Mouse (Mus musculus): Measurements from ENCODE around the gene Apoa4. TPM values are rescaled to one million over a fixed set of nuclear protein-coding genes. Genes with fewer than 3 reads are reported as not detected.

Gene Apoa4
- polyA plus RNA-seq (2017; shearing (Covaris generic)), result not detected

DNA sequence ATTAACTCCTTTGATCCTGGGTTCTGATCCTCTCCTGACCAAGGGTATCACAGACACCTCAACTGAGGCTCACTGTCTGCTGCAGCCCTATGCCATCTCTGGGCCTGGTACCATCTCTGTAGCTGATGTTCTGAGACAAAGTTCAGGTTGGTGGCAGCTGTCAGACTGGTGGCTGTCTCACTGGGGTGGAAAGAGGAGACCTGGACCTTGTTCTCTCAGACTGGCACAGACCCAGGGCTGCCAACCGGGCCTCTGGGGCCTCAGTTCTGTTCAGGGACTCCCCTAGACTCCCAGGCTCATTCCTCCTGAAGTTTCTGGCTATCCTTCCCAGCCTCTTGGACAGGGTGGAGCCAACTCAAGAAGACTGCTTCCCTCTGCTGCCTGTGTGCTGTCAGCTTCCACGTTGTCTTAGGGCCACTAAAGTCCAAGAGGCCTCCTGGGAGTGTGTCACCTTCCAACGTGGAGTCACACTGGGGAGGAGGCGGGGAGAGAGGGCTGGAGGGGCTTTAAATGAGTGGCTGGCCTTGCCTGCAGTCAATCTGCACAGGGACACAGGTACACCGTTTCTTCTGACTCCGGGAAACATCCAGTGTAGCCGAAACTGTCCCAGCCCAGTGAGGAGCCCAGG is at the start of gene Apoa4:
Apoa4 (plus strand) TSS at position 171 of the 628 bp plus-strand sequence.

DNA sequence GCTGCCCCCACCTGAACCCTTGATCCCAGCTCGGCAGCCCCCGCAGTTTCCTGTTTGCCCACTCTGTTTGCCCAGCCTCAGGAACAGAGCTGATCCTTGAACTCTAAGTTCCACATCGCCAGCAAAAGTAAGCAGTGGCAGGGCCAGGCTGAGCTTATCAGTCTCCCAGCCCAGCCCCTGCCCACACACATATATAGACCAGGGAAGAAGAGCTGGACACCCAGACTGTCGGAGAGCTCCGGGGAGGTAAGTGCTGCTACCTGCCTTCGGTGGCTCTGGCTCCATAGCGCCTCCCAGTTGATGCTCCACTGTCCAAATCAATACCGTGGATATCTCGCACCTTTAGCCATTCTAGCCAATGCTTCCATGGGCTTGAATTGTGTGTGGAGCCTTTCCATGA is 12.0 kb upstream of the Apoa4 start, which contains the start of gene Apoa1:
Apoa1 (plus strand) TSS at position 90 of the 400 bp plus-strand sequence.

DNA sequence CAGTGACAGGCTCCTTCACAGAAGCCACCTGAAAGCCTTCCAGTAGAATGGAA is 5.1 kb upstream of the Apoa4 start, which contains the start of gene Apoc3:
Apoc3 (minus strand) TSS at position 41 of the 53 bp plus-strand sequence.

DNA sequence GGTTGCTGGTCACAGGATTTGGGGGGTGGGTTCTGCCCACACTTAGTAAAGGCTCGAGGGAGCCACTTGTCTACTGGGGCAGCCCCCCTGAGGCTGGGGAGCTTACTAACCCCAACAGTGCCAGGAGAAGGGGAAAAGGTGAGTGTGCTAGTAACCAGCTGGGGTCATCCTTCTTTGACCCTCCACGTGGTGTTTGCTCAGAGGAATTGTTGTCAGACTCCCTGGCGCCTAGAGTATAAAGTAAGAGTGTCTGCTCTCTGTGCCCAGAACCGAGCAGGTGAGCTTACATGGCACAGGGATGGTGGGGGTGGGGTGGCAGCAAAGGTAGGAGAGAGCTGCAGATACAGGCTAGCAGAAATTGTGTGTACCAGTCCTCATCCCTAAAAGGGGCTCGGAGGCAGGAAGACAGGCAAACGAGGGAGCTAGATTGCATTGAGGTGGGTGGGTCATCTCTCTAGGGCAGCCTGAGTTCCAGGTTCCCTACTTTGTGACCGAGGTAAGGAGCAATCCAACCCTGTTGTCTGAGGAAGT is 27.9 kb downstream of the Apoa4 start, which contains the start of gene Apoa5:
Apoa5 (plus strand) TSS at position 291 of the 531 bp plus-strand sequence.

DNA sequence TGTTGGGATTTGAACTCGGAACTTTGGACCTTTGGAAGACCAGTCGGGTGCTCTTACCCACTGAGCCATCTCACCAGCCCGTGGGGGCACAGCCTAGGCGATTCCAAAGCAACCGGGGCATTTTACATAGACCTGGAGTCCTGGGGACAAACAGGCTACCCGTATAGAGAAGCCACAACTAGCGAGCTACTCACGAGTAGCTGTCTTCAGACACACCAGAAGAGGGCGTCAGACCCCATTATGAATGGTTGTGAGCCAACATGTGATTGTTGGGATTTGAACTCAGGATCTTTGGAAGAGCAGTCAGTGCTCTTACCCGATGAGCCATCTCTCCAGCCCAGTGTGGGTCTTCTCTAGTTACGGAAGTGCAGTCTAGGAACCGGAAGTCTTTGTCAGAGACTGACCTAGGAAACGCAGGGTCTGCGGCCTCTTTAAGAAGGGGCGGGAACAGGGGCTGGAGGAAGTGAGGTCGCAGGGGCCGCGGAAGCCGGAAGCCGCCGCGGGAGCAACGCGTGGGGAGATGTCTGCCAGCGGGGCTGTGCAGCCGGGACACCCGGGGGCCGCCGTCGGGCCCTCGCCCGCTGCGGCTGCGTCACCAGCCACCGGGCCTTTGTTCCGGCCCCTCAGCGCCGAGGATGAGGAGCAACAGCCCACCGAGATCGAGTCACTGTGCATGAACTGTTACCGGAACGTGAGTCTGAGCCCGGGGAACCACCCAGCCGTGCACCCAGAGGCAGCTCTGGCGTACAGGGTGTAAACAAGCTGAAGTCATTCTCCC is 32.4 kb downstream of the Apoa4 start, which contains the start of gene Zpr1:
Zpr1 (plus strand) TSS at position 388 of the 778 bp plus-strand sequence.

DNA sequence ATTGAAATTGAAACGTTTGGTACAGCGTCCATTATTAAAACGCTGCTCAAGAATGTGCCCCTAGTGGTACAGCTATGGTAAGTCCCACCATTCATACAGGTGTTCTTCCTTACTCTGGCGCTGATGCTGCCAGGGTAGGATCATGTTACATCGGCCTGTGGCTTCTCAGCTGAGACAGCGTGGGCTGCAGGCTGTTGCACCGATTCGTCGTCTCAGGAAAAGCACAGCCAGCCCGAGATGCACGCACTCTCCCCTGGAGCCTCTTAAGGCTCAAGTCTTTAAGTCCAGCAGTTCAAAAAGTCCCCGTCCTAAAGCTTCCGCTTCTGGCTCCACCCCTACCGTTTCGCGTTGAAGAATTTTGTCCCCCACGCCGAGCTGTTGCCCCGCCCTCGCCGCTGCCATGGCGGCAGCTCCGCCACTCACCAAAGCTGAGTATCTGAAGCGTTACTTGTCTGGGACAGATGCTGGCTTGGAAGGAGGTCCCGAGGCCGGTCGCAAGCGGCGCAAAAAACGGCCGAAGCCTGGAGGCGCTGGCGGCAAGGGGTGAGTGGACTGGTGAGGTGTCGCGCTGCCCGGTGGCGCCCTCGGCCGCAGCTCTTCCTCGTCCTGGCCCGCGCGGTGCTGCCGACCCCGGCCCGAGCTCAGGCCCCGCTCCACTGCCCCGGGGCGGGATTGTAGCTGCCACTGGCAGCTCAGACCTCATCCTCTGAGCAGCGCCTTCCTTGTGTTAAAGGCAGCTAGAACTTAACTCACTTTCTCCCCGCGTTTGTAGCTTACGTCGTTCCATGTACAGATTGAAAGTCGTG is 42.3 kb downstream of the Apoa4 start, which contains the start of gene Bud13:
Bud13 (plus strand) TSS at position 378 of the 806 bp plus-strand sequence.

Other genes starting within 250 kb of the Apoa4 start
- gene Pafah1b2, start 228.0 kb upstream of the Apoa4 start, polyA plus RNA-seq (2017; shearing (Covaris generic)), result 87.2 TPM
- 60.0 TPM for gene Sik3, start 227.9 kb upstream of the Apoa4 start, polyA plus RNA-seq (2017; shearing (Covaris generic))
- not detected for gene Apoa1, start 12.1 kb upstream of the Apoa4 start, polyA plus RNA-seq (2017; shearing (Covaris generic))
- not detected for gene Apoc3, start 5.1 kb upstream of the Apoa4 start, polyA plus RNA-seq (2017; shearing (Covaris generic))
- gene Apoa5, start 27.9 kb downstream of the Apoa4 start, polyA plus RNA-seq (2017; shearing (Covaris generic)), result not detected
- gene Zpr1, start 32.4 kb downstream of the Apoa4 start, polyA plus RNA-seq (2017; shearing (Covaris generic)), result 158 TPM
- 20.8 TPM for gene Bud13, start 42.3 kb downstream of the Apoa4 start, polyA plus RNA-seq (2017; shearing (Covaris generic))
- not detected for gene 4931429L15Rik, start 79.3 kb downstream of the Apoa4 start, polyA plus RNA-seq (2017; shearing (Covaris generic))